Mouse (Mus musculus) forebrain, embryonic 15.5 days (tissue): ENCODE data around the gene Cdk5rap3. TPM values are rescaled to one million over a fixed set of nuclear protein-coding genes. Genes with fewer than 3 reads are reported as not detected.

ENCODE experiments used
- ATAC-seq: fragments of 200-750 bp; cut with Nextera tagmentation; replicated peaks from 2 replicates; pipeline ENCODE4 v1.8.0; 2017; ENCODE audit warnings: mild to moderate bottlenecking, moderate TSS enrichment, moderate library complexity
- H3K27ac ChIP-seq: fragments of 300-500 bp; sonication (generic); replicated peaks from 2 replicates; pipeline ENCODE4 v1.5.1; 2015; ENCODE audit warnings: mild to moderate bottlenecking, inconsistent platforms
- H3K27me3 ChIP-seq: fragments of 300-500 bp; sonication (generic); 2 replicates; pipeline ENCODE4 v1.6.1; 2015; ENCODE audit warnings: inconsistent platforms
- H3K36me3 ChIP-seq: fragments of 300-500 bp; sonication (generic); 2 replicates; pipeline ENCODE4 v1.6.1; 2015; ENCODE audit warnings: mild to moderate bottlenecking, inconsistent platforms
- H3K4me1 ChIP-seq: fragments of 300-500 bp; sonication (generic); 2 replicates; pipeline ENCODE4 v1.6.1; 2015; ENCODE audit warnings: inconsistent platforms
- H3K4me2 ChIP-seq: fragments of 300-500 bp; sonication (generic); replicated peaks from 2 replicates; pipeline ENCODE4 v1.6.1; 2015; ENCODE audit warnings: mild to moderate bottlenecking, inconsistent platforms
- H3K4me3 ChIP-seq: fragments of 300-500 bp; sonication (generic); 2 replicates; pipeline ENCODE4 v1.5.1; 2015; ENCODE audit warnings: mild to moderate bottlenecking, inconsistent platforms
- H3K9ac ChIP-seq: fragments of 300-500 bp; sonication (generic); replicated peaks from 2 replicates; pipeline ENCODE4 v1.6.1; 2015; ENCODE audit warnings: mild to moderate bottlenecking, inconsistent platforms
- H3K9me3 ChIP-seq: fragments of 300-500 bp; sonication (generic); 2 replicates; pipeline ENCODE4 v1.6.1; 2016; ENCODE audit warnings: inconsistent platforms
- WGBS: fragments of 180-500 bp; shearing (Covaris S2); methylation state at CpG from one replicate; pipeline ENCODE4 v1.1.7; 2015; ENCODE audit warnings: mixed read lengths; 5-methylcytosine and 5-hydroxymethylcytosine counted together
- polyA plus RNA-seq: library from polyadenylated mRNA; unstranded; fragments of >200 nt; fragmentation: Nextera tagmentation; extraction: Ambion mirVana; gene quantifications from 2 replicates; pipeline ENCODE4 v1.2.1, GENCODE M21; 2015

Cdk5rap3 gene
- polyA plus RNA-seq, 1 experiment from 2014 or later = 109 TPM

DNA sequence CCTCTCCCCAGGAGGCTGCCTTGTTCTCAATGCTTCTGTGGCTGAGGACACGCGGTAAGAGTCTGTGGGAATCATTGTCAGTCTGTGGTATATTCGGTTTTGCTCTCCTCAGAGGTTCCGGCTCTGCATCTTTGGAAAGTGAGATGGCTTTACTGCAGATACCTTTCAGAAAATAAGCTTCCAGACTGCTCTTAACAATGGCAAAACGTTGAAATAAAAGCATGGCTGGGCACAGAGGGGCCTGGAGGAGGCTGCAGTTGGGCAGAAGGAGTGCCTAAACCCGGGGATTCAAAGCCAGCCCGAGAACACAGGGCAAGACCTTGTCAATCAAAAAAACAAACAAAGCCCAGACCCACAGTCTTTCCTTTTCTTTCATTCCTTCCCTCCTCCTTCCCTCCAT is 36.9 kb downstream of the Cdk5rap3 start:
- 8% methylated on average over 7 of the region's 7 CpGs for WGBS
- Histone ChIP-seq H3K4me1 (peaks cover 53% of the 10 kb centered on the region), H3K9me3 (no peaks in the 10 kb centered on the region), H3K36me3 (no peaks in the 10 kb centered on the region), H3K27ac (peak overlapping the region; percentile 58), H3K4me2 (no peak overlapping the region), H3K27me3 (no peaks in the 10 kb centered on the region), H3K4me3 (no peak overlapping the region), H3K9ac (no peak overlapping the region)
- ATAC-seq = no peak

DNA sequence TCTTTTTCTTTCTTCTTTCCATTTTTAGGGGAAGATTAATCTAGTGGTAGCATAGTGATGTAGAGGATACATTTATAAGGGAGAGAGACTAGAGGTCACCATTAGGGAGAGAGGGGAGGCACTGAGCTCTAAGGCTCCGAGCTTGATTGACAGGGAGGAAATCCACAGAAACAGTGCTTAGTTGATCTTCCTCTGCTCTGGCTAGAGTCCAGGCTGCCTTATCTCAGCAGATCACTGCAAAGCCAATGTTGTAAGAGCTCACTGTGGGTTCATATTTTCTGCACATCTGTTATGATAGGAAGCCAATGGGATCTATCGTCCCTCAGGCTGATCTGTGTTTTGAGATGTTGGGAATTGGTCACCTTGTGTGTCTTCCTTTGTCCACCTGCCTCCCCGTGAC is 37.6 kb downstream of the Cdk5rap3 start:
- no peak for ATAC-seq
- no peaks in the 10 kb centered on the region for H3K27me3 ChIP-seq
- no peak overlapping the region for H3K9ac ChIP-seq
- peaks cover 57% of the 10 kb centered on the region for H3K4me1 ChIP-seq
- H3K27ac ChIP-seq = peak overlapping the region; percentile 99; the same call in 1 of the 2 replicates
- H3K4me2 ChIP-seq = no peak overlapping the region
- H3K4me3 ChIP-seq = no peak overlapping the region
- H3K36me3 ChIP-seq = no peaks in the 10 kb centered on the region
- WGBS = 29% methylated on average over 3 of the region's 3 CpGs
- no peaks in the 10 kb centered on the region for H3K9me3 ChIP-seq

DNA sequence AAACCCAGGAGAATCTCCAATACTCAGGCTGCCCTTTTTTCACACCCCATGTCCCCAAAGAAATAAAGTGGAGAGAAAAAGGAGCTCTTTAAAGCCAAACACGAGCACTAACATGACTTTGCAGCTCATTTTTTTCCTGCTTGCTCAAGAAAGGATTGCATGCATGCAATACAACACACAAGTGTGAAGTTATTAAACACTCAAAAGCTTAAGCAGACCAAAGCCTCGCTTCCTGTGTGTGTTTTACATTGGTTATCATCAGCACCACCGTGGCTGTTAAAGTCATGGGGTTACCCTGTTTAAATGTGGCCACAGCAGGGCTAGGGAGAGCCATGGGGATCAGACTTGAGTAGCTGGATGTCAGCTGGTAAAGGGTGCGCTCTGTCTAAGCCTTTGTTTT is 39.2 kb downstream of the Cdk5rap3 start:
- Histone ChIP-seq H3K4me1 (peaks cover 73% of the 10 kb centered on the region), H3K27ac (peak overlapping the region; percentile 99), H3K4me2 (peak overlapping the region; percentile 56), H3K4me3 (no peak overlapping the region), H3K9me3 (no peaks in the 10 kb centered on the region), H3K27me3 (no peaks in the 10 kb centered on the region), H3K9ac (peak overlapping the region; percentile 54), H3K36me3 (no peaks in the 10 kb centered on the region)
- WGBS = 38% methylated on average over 4 of the region's 4 CpGs
- ATAC-seq = no peak

DNA sequence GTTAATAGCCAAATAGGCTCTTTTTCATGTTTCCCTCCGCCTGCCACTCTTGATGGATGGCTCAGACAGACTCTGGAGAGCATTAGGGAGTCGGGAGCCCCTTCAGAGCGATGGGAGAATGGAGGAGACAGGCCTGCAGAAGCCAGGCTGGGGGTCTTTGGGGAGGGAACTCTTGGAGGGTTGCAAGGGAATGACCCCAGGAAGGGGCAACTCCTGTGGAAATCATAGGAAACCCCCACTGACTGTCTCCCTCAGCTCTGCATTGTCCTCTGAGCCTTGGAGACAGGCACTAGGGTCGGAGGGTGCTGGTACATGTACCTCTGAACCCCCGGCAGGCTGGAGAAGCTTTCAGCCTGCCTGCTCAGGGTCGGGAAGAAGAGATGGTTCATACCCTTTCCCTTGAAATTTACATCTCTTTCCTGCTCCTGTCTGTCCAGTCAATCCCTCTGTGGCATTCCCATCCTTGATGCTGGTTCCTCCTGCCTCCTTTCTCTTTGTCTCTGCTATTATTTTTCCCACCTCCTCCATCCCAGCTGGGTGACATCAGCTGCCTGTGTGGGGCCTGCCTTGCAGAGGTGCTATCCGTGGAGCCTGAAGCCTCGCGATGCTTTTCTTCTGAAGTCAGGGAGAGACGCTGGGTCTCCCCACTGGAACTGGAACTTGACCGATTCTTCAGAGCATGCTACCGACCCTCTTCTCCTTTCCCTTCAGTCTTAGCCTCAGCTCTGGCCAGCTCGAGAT is 39.8 kb downstream of the Cdk5rap3 start:
- H3K27ac ChIP-seq = peak overlapping the region; percentile 99
- WGBS = 1% methylated on average over 13 of the region's 13 CpGs
- no peaks in the 10 kb centered on the region for H3K9me3 ChIP-seq
- peak overlapping the region; percentile 54 for H3K9ac ChIP-seq
- H3K27me3 ChIP-seq = no peaks in the 10 kb centered on the region
- H3K4me1 ChIP-seq = peaks cover 77% of the 10 kb centered on the region
- H3K4me2 ChIP-seq = peak overlapping the region; percentile 56
- no peaks in the 10 kb centered on the region for H3K36me3 ChIP-seq
- peak overlapping the region; percentile 40 for H3K4me3 ChIP-seq
- peak; percentile 73 for ATAC-seq

DNA sequence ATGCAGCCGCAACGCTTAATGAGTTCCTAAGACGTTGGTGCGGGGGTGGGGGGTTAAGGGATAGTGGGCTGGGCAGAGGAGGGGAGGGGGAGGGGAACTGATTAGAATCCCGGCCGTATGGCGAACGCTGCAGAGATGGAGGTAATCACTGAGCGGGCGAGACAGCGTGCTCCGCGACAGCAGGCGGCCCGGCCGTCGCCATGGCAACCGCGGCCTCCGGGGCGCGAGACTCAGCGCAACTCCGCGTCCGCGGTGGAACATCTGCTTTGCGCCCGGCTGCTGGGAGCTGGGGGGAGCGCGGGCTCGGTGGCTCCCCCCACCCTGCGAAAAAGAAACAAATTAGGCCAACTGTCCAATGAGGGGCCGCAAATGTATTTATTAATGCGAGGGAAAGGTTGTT is 40.6 kb downstream of the Cdk5rap3 start:
- Histone ChIP-seq H3K4me3 (peak overlapping the region; percentile 40), H3K4me1 (peaks cover 79% of the 10 kb centered on the region), H3K36me3 (no peaks in the 10 kb centered on the region), H3K9ac (peak overlapping the region; percentile 24; the same call in 1 of the 2 replicates), H3K27ac (peak overlapping the region; percentile 99), H3K27me3 (no peaks in the 10 kb centered on the region), H3K4me2 (peak overlapping the region; percentile 56), H3K9me3 (no peaks in the 10 kb centered on the region)
- peak; percentile 92 for ATAC-seq
- WGBS = under 1% methylated on average over 35 of the region's 35 CpGs

DNA sequence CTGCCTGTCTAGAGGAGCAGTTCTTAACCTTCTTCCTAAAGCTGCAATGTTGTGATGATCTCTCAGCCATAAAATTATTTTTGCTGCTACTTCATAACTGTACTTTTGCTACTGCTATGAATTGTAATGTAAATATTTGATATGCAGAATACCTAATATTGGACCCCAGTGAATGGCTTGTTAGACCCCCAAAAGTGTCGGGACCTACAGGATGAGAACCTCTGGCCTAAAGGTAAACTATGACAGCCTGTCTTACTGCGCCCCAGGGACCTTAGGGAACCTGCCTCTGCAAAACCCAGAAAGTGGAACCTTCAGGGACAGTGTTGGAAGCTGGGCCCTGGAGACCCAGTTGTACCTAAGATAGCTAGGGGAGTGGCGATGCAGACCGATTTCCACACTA is 41.0 kb downstream of the Cdk5rap3 start:
- H3K4me1 ChIP-seq = peaks cover 79% of the 10 kb centered on the region
- no peak for ATAC-seq
- H3K4me3 ChIP-seq = peak overlapping the region; percentile 40

DNA sequence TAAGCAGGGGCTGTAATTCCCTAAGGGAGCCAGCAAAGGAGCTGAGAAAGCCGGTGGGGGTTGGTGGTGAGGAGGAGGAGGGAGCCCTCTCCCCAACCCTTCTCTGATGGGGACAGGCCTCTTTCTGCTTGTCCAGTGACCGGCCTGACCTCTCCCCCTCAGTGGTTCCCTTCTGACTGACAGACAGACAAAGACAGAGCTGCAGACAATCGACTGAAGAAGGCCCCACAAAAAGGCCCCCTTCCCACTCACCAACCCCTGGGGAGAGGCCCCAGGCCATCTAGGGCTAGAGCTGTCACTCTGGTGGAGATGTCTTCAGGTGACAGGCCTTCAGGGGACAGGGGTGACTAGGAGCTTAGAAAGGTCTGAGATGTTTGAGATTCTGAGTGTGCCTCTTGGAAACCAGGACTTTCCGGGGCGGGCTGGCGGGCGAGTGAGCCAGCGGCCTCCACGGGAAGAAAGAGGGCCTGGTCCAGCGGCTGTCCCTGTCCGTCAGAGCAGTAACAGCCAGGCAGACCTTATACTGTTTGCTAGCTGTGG is 42.6 kb downstream of the Cdk5rap3 start:
- no peak overlapping the region for H3K4me3 ChIP-seq
- peaks cover 71% of the 10 kb centered on the region for H3K4me1 ChIP-seq
- WGBS = 11% methylated on average over 11 of the region's 11 CpGs
- peak overlapping the region; percentile 18; the same call in 1 of the 2 replicates for H3K4me2 ChIP-seq
- H3K36me3 ChIP-seq = no peaks in the 10 kb centered on the region
- no peaks in the 10 kb centered on the region for H3K27me3 ChIP-seq
- no peak for ATAC-seq
- H3K27ac ChIP-seq = peak overlapping the region; percentile 99
- no peaks in the 10 kb centered on the region for H3K9me3 ChIP-seq
- peak overlapping the region; percentile 25 for H3K9ac ChIP-seq

More for the DNA sequence above, 41.0 kb downstream of the Cdk5rap3 start:
- H3K27ac ChIP-seq = peak overlapping the region; percentile 99
- 6% methylated on average over 4 of the region's 4 CpGs for WGBS
- peak overlapping the region; percentile 28; the same call in 1 of the 2 replicates for H3K9ac ChIP-seq
- H3K9me3 ChIP-seq = no peaks in the 10 kb centered on the region
- H3K27me3 ChIP-seq = no peaks in the 10 kb centered on the region
- H3K36me3 ChIP-seq = no peaks in the 10 kb centered on the region
- H3K4me2 ChIP-seq = peak overlapping the region; percentile 56

DNA sequence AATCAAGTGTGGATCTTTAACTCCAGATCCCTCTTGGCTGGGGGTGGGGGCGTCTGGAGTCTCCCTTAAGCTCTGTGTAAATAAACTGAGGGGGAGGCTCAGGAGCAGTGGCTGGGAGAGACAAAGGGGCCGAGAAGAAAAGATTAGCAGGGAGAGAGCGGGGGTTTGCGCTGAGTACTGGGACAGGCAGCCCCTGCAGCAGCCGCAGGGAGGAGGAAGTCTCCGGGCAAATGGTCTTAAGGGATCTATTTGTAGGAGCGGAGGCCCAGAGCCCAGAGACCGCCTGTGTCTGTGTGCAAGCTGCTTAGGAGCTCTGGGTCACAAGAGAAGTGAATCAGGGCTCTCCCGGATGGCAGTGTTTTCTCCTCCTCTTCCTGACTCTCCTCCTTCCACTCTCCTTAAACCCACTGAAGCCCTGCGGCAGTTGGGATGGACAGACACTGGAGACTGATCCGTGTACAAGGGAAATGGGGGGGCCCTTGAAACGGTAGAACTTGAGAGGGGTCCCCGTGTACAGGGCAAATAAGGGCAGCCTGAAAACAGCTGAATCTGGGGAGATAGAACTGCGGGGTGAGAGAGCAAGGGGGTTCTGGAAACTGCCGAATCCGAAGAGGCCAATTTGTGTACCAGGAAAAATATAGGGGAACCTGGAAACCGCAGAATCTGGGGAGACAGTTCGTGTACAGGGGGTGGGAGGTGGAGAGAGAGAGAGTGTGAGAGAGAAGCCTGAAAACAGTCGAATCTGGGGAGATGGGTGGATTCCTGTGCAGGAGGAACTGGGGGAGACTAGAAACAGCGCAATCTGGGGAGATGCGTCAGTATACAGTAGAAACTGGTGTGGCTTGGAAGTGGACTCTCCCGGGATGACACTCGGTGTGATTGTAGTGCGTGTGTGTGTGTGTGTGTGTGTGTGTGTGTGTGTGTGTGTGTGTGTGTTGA is 43.6 kb downstream of the Cdk5rap3 start:
- Histone ChIP-seq H3K4me2 (peak overlapping the region; percentile 18), H3K27me3 (no peaks in the 10 kb centered on the region), H3K4me3 (no peak overlapping the region), H3K9ac (peak overlapping the region; percentile 25), H3K36me3 (no peaks in the 10 kb centered on the region), H3K4me1 (peaks cover 62% of the 10 kb centered on the region), H3K9me3 (no peaks in the 10 kb centered on the region), H3K27ac (peak overlapping the region; percentile 99)
- ATAC-seq = peak; percentile 9
- 4% methylated on average over 24 of the region's 24 CpGs for WGBS

DNA sequence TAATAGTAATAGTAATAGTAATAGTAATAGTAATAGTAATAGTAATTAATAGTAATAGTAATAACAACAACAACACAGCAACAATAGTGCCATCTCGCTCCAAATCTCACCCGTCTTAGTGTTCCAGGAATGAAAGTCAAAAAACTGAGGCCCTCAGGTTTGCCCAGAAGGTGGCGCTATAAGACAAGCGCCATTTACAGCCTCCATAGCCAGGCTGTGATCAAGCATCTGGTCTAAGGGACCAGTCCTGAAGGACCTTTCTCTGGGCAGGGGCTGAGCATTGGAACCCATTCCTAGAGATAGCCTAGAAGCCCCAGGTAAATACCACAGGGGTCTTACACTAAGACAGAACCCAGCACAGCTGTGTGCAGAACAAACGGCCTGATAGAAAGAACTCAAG is 49.1 kb downstream of the Cdk5rap3 start:
- ATAC-seq = peak; percentile 47; the same call in 1 of the 2 replicates
- Histone ChIP-seq H3K27ac (0 out of 2 replicates have a peak overlapping the region, but pooled peaks have one; percentile 31), H3K27me3 (no peaks in the 10 kb centered on the region)

DNA sequence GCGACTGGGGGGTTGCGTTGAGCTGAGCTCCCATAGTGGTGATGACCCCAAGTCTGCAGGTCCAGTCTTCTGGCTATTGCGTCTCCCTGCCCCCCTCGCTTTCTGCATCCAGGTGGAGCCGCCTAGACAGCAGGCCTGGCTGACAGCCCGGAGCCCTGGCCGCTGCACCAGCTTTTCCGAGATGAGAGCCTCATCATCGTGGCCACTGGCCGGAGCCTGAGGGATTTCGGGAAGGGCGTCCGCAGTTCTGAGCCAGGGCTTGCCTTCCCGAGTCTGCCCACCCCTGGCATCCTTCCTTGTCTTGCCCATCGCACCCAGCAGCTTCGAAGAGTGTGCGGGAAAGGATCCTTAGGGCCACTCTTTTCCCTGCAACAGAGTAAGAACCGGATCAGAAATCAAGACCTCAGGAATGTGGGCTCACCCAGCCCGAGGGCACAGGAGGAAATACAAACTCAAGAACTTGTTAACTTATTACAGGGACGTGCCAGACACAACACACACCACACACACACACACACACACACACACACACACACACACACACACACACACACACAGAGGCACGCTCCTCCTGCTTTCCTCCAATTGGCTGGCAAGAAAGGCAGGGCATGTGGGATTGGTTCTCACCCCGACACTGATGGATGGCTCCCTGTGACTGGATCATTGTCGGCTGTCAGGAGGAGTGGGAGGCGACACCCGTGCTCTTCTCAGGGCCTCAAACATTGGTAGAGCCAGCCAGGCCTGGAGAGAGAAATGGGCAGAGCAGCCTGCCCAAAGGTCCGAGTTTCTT is 52.9 kb downstream of the Cdk5rap3 start:
- Histone ChIP-seq H3K4me2 (peak overlapping the region; percentile 24; the same call in 1 of the 2 replicates), H3K36me3 (no peaks in the 10 kb centered on the region), H3K27me3 (no peaks in the 10 kb centered on the region), H3K4me3 (no peak overlapping the region), H3K9ac (no peak overlapping the region), H3K4me1 (peaks cover 39% of the 10 kb centered on the region), H3K9me3 (no peaks in the 10 kb centered on the region), H3K27ac (no peak overlapping the region)
- 13% methylated on average over 26 of the region's 26 CpGs for WGBS
- ATAC-seq = peak; percentile 56

More for the DNA sequence above, 49.1 kb downstream of the Cdk5rap3 start:
- Histone ChIP-seq H3K36me3 (no peaks in the 10 kb centered on the region), H3K9me3 (no peaks in the 10 kb centered on the region), H3K9ac (no peak overlapping the region), H3K4me1 (peaks cover 32% of the 10 kb centered on the region), H3K4me2 (no peak overlapping the region), H3K4me3 (no peak overlapping the region)
- 5% methylated on average over 5 of the region's 5 CpGs for WGBS

DNA sequence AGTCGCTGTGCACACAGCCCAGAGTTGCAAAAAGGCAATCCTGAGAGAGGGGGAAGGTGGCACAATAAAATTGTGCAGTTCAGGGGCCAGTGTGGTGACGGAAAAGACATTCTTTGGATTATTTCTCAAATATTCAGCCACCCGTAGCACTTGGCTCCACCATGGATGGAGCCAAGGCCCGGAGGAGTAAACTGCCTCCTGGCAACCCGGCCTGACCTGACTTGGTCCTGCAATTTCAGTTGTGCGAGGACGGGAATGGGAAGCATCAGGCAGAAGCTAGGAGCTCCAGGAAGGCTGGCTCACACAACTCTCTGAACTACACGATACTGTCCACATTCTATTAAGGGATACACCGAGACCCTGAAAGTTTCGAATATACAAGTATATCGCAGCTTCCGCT is 53.8 kb downstream of the Cdk5rap3 start:
- WGBS = 52% methylated on average over 12 of the region's 12 CpGs
- H3K27ac ChIP-seq = 0 out of 2 replicates have a peak overlapping the region, but pooled peaks have one; percentile 16
- H3K27me3 ChIP-seq = no peaks in the 10 kb centered on the region
- no peak for ATAC-seq
- H3K9ac ChIP-seq = no peak overlapping the region
- no peaks in the 10 kb centered on the region for H3K36me3 ChIP-seq
- H3K4me1 ChIP-seq = peaks cover 37% of the 10 kb centered on the region
- no peak overlapping the region for H3K4me3 ChIP-seq
- H3K4me2 ChIP-seq = peak overlapping the region; percentile 79
- no peaks in the 10 kb centered on the region for H3K9me3 ChIP-seq
